In the genomic region with DNA sequence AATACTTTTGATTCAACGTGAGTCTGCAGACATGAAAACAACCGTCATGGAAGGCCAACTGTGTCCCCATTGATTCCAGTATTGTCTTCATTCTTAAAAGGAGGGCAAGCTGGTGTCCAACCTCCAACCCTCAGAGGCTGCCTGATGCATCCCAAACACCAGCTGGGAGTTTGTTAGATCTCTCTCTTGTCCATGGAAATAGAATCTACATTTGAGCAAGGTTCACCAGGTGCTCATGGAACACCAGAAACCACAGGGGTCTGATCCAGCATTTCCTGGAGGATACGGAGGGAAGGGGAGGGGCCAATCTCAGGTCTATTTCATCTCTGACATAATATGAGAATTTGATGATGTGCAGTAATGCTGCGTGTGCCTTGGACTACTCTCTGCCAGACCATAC, we compare ENCODE assay signal across 26 mouse cellular contexts.
"Had no signal": no experiment of that assay in that cellular context is flagged by ENCODE, and none has a peak within 500 bp of the region (broad histone marks: within the 10 kb centered on the region; RNA-seq: fewer than 3 reads in every experiment).

No protein-coding gene starts in this region.

- H3K9ac ChIP-seq: embryonic facial prominence, embryonic 12.5 days; embryonic facial prominence, embryonic 13.5 days; embryonic facial prominence, embryonic 15.5 days; forebrain, embryonic 12.5 days; forebrain, embryonic 13.5 days; forebrain, embryonic 15.5 days; forebrain, postnatal 0 days had no signal

- ATAC-seq: forebrain, embryonic 13.5 days; forebrain, embryonic 14.5 days; forebrain, embryonic 15.5 days; forebrain, embryonic 16.5 days; forebrain, postnatal 0 days had no signal

- DNase-seq: cerebellum, adult 9-10 months; cerebellum, adult 9-11 months; cerebellum, postnatal 10 days; cerebellum, postnatal 14 days; cerebellum, postnatal 25 days; cerebellum, postnatal 36 days; embryo, embryonic 11 days; forebrain, postnatal 0 days; gastrocnemius, adult 2 months; gastrocnemius, postnatal 10 days; gastrocnemius, postnatal 14 days; gastrocnemius, postnatal 25 days; gastrocnemius, postnatal 36 days; heart, adult 18-20 months had no signal

- H3K36me3 ChIP-seq: embryonic facial prominence, embryonic 10.5 days; embryonic facial prominence, embryonic 12.5 days; embryonic facial prominence, embryonic 13.5 days; embryonic facial prominence, embryonic 15.5 days; forebrain, embryonic 10.5 days; forebrain, embryonic 12.5 days; forebrain, embryonic 15.5 days had no signal

- H3K27me3 ChIP-seq: embryonic facial prominence, embryonic 12.5 days; embryonic facial prominence, embryonic 13.5 days; embryonic facial prominence, embryonic 15.5 days; forebrain, embryonic 15.5 days had no signal

- H3K4me1 ChIP-seq: embryonic facial prominence, embryonic 12.5 days; embryonic facial prominence, embryonic 13.5 days; embryonic facial prominence, embryonic 15.5 days; forebrain, embryonic 12.5 days; forebrain, embryonic 15.5 days had no signal

- H3K4me2 ChIP-seq: embryonic facial prominence, embryonic 12.5 days; embryonic facial prominence, embryonic 13.5 days; embryonic facial prominence, embryonic 15.5 days; forebrain, embryonic 12.5 days; forebrain, embryonic 13.5 days; forebrain, embryonic 15.5 days had no signal

- H3K27ac ChIP-seq: embryonic facial prominence, embryonic 10.5 days; embryonic facial prominence, embryonic 12.5 days; embryonic facial prominence, embryonic 13.5 days; embryonic facial prominence, embryonic 15.5 days; forebrain, embryonic 10.5 days; forebrain, embryonic 12.5 days; forebrain, embryonic 13.5 days; forebrain, embryonic 15.5 days; gastrocnemius, adult 2 months; heart, adult 2 months had no signal

- H3K4me3 ChIP-seq: embryonic facial prominence, embryonic 10.5 days; embryonic facial prominence, embryonic 12.5 days; embryonic facial prominence, embryonic 13.5 days; embryonic facial prominence, embryonic 15.5 days; erythroblast, embryonic 14.5 days; forebrain, embryonic 10.5 days; forebrain, embryonic 12.5 days; forebrain, embryonic 13.5 days; forebrain, embryonic 15.5 days; gastrocnemius, adult 2 months; heart, adult 2 months had no signal

- H3K9me3 ChIP-seq: embryonic facial prominence, embryonic 12.5 days; embryonic facial prominence, embryonic 13.5 days had no signal
